Mouse (Mus musculus) forebrain, embryonic 11.5 days (tissue): ENCODE data around the gene Arl2bp. TPM values are rescaled to one million over a fixed set of nuclear protein-coding genes. Genes with fewer than 3 reads are reported as not detected.

ENCODE experiments used
- ATAC-seq: fragments of 200-750 bp; cut with Nextera tagmentation; replicated peaks from 2 replicates; pipeline ENCODE4 v1.8.0; 2017; ENCODE audit warnings: moderate TSS enrichment; ENCODE audit not compliant: low FRiP score
- DNase-seq: peaks from one replicate; pipeline ENCODE4 v3.0.0-alpha.2; 2017; ENCODE audit warnings: low spot score
- H3K27ac ChIP-seq: fragments of 300-500 bp; sonication (generic); 2 replicates; pipeline ENCODE4 v1.5.1; 2014; ENCODE audit warnings: low read depth, low read length
- H3K27me3 ChIP-seq: fragments of 300-500 bp; sonication (generic); 2 replicates; pipeline ENCODE4 v1.6.1; 2014; ENCODE audit warnings: mild to moderate bottlenecking, low read length, mixed read lengths; ENCODE audit not compliant: control insufficient read depth, insufficient read depth
- H3K36me3 ChIP-seq: fragments of 300-500 bp; sonication (generic); 2 replicates; pipeline ENCODE4 v1.6.1; 2014; ENCODE audit warnings: mild to moderate bottlenecking, low read length, moderate library complexity, mixed read lengths; ENCODE audit not compliant: control insufficient read depth, insufficient read depth
- H3K4me1 ChIP-seq: fragments of 300-500 bp; sonication (generic); replicated peaks from 2 replicates; pipeline ENCODE4 v1.6.1; 2014; ENCODE audit warnings: low read length, mixed read lengths; ENCODE audit not compliant: control insufficient read depth, insufficient read depth
- H3K4me2 ChIP-seq: fragments of 300-500 bp; sonication (generic); 2 replicates; pipeline ENCODE4 v1.6.1; 2014; ENCODE audit warnings: low read depth, mild to moderate bottlenecking, low read length, moderate library complexity, mixed read lengths; ENCODE audit not compliant: severe bottlenecking
- H3K4me3 ChIP-seq: fragments of 300-500 bp; sonication (generic); 2 replicates; pipeline ENCODE4 v1.5.1; 2014; ENCODE audit warnings: low read depth, low read length
- H3K9ac ChIP-seq: fragments of 300-500 bp; sonication (generic); 2 replicates; pipeline ENCODE4 v1.6.1; 2014; ENCODE audit warnings: low read length
- H3K9me3 ChIP-seq: fragments of 300-500 bp; sonication (generic); 2 replicates; pipeline ENCODE4 v1.6.1; 2016; ENCODE audit warnings: low read length, mixed read lengths; ENCODE audit not compliant: control insufficient read depth
- WGBS: fragments of 180-500 bp; shearing (Covaris S2); extraction: QIAGEN DNeasy Blood & Tissue Kit; methylation state at CpG from one replicate; pipeline ENCODE4 v1.1.7; 2014; 5-methylcytosine and 5-hydroxymethylcytosine counted together
- polyA plus RNA-seq: library from polyadenylated mRNA; unstranded; fragments of >200 nt; fragmentation: Nextera tagmentation; extraction: Ambion mirVana; gene quantifications from 2 replicates; pipeline ENCODE4 v1.2.1, GENCODE M21; 2014

The Arl2bp gene
- polyA plus RNA-seq, 1 experiment from 2014 or later = 89.1 TPM

DNA sequence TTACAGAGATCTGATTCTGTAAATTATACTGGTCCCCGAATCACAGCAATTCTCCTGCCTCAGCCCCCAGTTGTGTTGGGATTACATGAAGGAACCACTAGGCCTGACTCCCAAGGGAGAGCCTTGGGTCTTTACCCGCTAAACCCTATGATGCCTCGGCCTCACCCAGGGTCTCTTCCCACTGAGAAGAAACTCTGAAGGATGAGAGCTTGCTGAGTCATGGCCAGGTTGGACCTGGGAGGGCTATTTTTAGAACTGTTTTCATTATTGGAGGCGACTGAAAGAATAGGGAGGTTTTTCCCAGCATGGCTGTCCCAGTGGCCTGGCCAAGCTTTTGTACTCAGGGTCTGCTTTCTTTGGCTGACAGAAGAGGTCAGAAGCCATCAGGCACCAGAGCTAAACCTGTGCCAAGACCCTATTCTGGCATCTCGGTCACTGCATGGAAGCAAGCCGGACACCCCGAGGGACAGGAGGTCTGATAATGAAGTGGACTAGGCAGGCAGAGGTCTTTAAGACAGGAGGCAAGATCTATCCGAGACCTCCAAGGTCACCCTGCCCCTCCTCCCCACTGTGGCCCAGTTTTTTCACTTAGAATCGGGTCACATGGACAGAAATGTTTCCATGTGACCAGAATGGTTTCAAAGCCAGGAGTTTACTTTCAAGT lies 40.5 kb downstream of the Arl2bp start:
- no peak overlapping the region for H3K4me2 ChIP-seq
- WGBS = 80% methylated on average over 9 of the region's 9 CpGs
- DNase-seq (no peak), ATAC-seq (no peak)
- no peaks in the 10 kb centered on the region for H3K27me3 ChIP-seq
- no peak overlapping the region for H3K4me3 ChIP-seq
- no peaks in the 10 kb centered on the region for H3K36me3 ChIP-seq
- no peak overlapping the region for H3K27ac ChIP-seq
- no peaks in the 10 kb centered on the region for H3K4me1 ChIP-seq
- H3K9me3 ChIP-seq = no peaks in the 10 kb centered on the region
- H3K9ac ChIP-seq = no peak overlapping the region

- no peak overlapping the region for H3K9ac ChIP-seq
- H3K4me1 ChIP-seq = no peaks in the 10 kb centered on the region
- H3K4me3 ChIP-seq = no peak overlapping the region
- H3K27ac ChIP-seq = no peak overlapping the region
- no peaks in the 10 kb centered on the region for H3K36me3 ChIP-seq
- 64% methylated on average over 8 of the region's 8 CpGs for WGBS
- H3K27me3 ChIP-seq = no peaks in the 10 kb centered on the region
- ATAC-seq = no peak
- peak; percentile 38 for DNase-seq
- no peaks in the 10 kb centered on the region for H3K9me3 ChIP-seq
- no peak overlapping the region for H3K4me2 ChIP-seq
Observed at GRCm38 (mm10) chr8:94710336-94710735, 43.9 kb downstream of the Arl2bp start.

GRCm38 (mm10) chr8:94711160-94711718 lies 44.8 kb downstream of the Arl2bp start:
- no peak overlapping the region for H3K27ac ChIP-seq
- no peak overlapping the region for H3K4me2 ChIP-seq
- H3K9ac ChIP-seq = no peak overlapping the region
- ATAC-seq = no peak
- no peaks in the 10 kb centered on the region for H3K9me3 ChIP-seq
- DNase-seq = no peak
- H3K36me3 ChIP-seq = no peaks in the 10 kb centered on the region
- H3K4me3 ChIP-seq = no peak overlapping the region
- 64% methylated on average over 5 of the region's 5 CpGs for WGBS
- H3K4me1 ChIP-seq = no peaks in the 10 kb centered on the region
- no peaks in the 10 kb centered on the region for H3K27me3 ChIP-seq

- H3K9ac ChIP-seq = no peak overlapping the region
- no peaks in the 10 kb centered on the region for H3K36me3 ChIP-seq
- no peaks in the 10 kb centered on the region for H3K9me3 ChIP-seq
- no peak for ATAC-seq
- no peak for DNase-seq
- WGBS = 51% methylated on average over 5 of the region's 5 CpGs
- H3K27ac ChIP-seq = no peak overlapping the region
- no peaks in the 10 kb centered on the region for H3K4me1 ChIP-seq
- no peaks in the 10 kb centered on the region for H3K27me3 ChIP-seq
- H3K4me3 ChIP-seq = no peak overlapping the region
- H3K4me2 ChIP-seq = no peak overlapping the region
Observed at GRCm38 (mm10) chr8:94714556-94714955, 48.2 kb downstream of the Arl2bp start.

- H3K9ac ChIP-seq = no peak overlapping the region
- H3K4me2 ChIP-seq = no peak overlapping the region
- no peak overlapping the region for H3K27ac ChIP-seq
- WGBS = 87% methylated on average over 3 of the region's 3 CpGs
- no peaks in the 10 kb centered on the region for H3K9me3 ChIP-seq
- H3K4me3 ChIP-seq = no peak overlapping the region
- no peaks in the 10 kb centered on the region for H3K36me3 ChIP-seq
- H3K4me1 ChIP-seq = no peaks in the 10 kb centered on the region
- no peak for ATAC-seq
- no peaks in the 10 kb centered on the region for H3K27me3 ChIP-seq
- DNase-seq = no peak
Observed at GRCm38 (mm10) chr8:94715871-94716270, 49.5 kb downstream of the Arl2bp start.

DNA sequence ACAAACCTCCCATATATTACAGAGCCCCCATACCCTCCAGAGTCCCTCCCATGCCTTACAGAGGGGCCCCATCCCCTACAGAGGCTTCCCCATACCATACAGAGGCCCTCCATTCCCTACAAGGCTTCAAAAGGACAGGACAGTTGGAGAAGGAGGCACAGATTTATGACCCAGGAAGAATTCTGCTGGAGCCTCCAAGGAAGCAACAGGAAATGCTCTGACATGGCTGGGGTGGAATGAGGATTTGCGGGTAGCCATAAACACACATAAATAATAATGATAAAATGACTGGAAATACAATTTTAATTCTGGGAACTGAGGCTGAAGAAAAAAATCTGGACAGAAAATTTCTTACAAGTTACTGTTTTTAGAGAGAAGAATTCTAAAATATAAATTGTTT lies 50.4 kb downstream of the Arl2bp start:
- H3K36me3 ChIP-seq = no peaks in the 10 kb centered on the region
- H3K27ac ChIP-seq = no peak overlapping the region
- DNase-seq = no peak
- no peaks in the 10 kb centered on the region for H3K9me3 ChIP-seq
- ATAC-seq = no peak
- H3K4me3 ChIP-seq = no peak overlapping the region
- H3K4me1 ChIP-seq = no peaks in the 10 kb centered on the region
- no peak overlapping the region for H3K4me2 ChIP-seq
- WGBS = 94% methylated on average over 1 of the region's 1 CpGs
- no peaks in the 10 kb centered on the region for H3K27me3 ChIP-seq
- H3K9ac ChIP-seq = no peak overlapping the region

Other genes with a start within 250 kb of the Arl2bp start
- 0.09 and 0.51 TPM in 2 replicates for gene Nlrc5, start 232.2 kb upstream of the Arl2bp start, polyA plus RNA-seq
- 19.9 and 23.1 TPM in 2 replicates for gene Cpne2, start 133.6 kb upstream of the Arl2bp start, polyA plus RNA-seq
- 53.4 and 55.2 TPM in 2 replicates for gene Rspry1, start 64.7 kb upstream of the Arl2bp start, polyA plus RNA-seq
- 102 and 108 TPM in 2 replicates for gene Fam192a, start 64.6 kb upstream of the Arl2bp start, polyA plus RNA-seq
- gene Pllp, start 29.7 kb downstream of the Arl2bp start, polyA plus RNA-seq = 0.60 and 0.96 TPM in 2 replicates
- not detected in 2 replicates for gene Ccl22, start 79.0 kb downstream of the Arl2bp start, polyA plus RNA-seq
- 8.8 and 9.4 TPM in 2 replicates for gene Cx3cl1, start 105.4 kb downstream of the Arl2bp start, polyA plus RNA-seq
- gene Ccl17, start 143.9 kb downstream of the Arl2bp start, polyA plus RNA-seq = not detected in 2 replicates
- 53.7 and 60.5 TPM in 2 replicates for gene Coq9, start 171.7 kb downstream of the Arl2bp start, polyA plus RNA-seq
- 144 and 152 TPM in 2 replicates for gene Ciapin1, start 171.8 kb downstream of the Arl2bp start, polyA plus RNA-seq
- gene Polr2c, start 190.8 kb downstream of the Arl2bp start, polyA plus RNA-seq = 156 and 173 TPM in 2 replicates
- gene Dok4, start 209.7 kb downstream of the Arl2bp start, polyA plus RNA-seq = 19.1 and 19.9 TPM in 2 replicates